Mouse (Mus musculus) liver, embryonic 14.5 days (tissue): ENCODE results near the gene Efl1.

Experiments used
- CTCF ChIP-seq: IDR thresholded peaks from 2 replicates; pipeline ENCODE4 v1.5.1; 2016; ENCODE audit warnings: antibody characterized with exemption, low read depth, control low read depth
- EP300 ChIP-seq: IDR thresholded peaks from 2 replicates; pipeline ENCODE4 v1.6.1; 2016; ENCODE audit warnings: antibody characterized with exemption, low read depth

DNA sequence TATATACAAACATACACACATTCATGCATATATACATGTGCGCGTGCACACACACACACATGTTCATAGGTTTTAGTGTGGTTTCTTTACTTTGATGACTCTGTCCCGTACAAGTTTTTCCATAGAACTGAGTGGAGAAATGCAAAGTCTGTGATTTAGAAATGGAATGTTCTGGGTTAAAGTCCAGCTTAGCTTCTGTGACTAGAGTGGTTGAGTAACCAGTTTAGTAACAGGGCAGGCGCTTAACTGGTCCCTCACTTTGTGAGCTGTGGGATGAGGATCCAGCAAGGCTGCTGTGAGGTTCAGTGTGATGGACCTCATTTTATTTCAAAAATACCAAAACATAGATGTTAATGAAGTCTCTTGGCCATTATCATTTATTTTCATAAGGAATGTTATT lies 60.8 kb downstream of the Efl1 start:
- TF ChIP-seq CTCF (no peak), EP300 (no peak)
